Mouse (Mus musculus) embryonic facial prominence, embryonic 13.5 days (tissue): Measurements from ENCODE around the gene Srl. TPM values are rescaled to one million over a fixed set of nuclear protein-coding genes. Genes with fewer than 3 reads are reported as not detected.
"Not testable (repeated sequence)": the region's sequence is repeated elsewhere in the genome, so short reads cannot be mapped to it uniquely, and the experiment has no call there.

Experiments used
- ATAC-seq: fragments of 200-750 bp; cut with Nextera tagmentation; 2 replicates; pipeline ENCODE4 v1.8.0; 2017; ENCODE audit warnings: low read depth; ENCODE audit not compliant: insufficient number of reproducible peaks, insufficient read depth, low FRiP score, low TSS enrichment
- H3K27ac ChIP-seq: fragments of 300-500 bp; sonication (generic); 2 replicates; pipeline ENCODE4 v1.5.1; 2015; ENCODE audit warnings: moderate library complexity, mild to moderate bottlenecking, inconsistent platforms
- H3K27me3 ChIP-seq: fragments of 300-500 bp; sonication (generic); 2 replicates; pipeline ENCODE4 v1.6.1; 2015; ENCODE audit warnings: mild to moderate bottlenecking, inconsistent platforms
- H3K36me3 ChIP-seq: fragments of 300-500 bp; sonication (generic); 2 replicates; pipeline ENCODE4 v1.6.1; 2015; ENCODE audit warnings: mild to moderate bottlenecking, inconsistent platforms
- H3K4me1 ChIP-seq: fragments of 300-500 bp; sonication (generic); 2 replicates; pipeline ENCODE4 v1.6.1; 2015; ENCODE audit warnings: inconsistent platforms
- H3K4me2 ChIP-seq: fragments of 300-500 bp; sonication (generic); 2 replicates; pipeline ENCODE4 v1.6.1; 2015; ENCODE audit warnings: moderate library complexity, mild to moderate bottlenecking, inconsistent platforms
- H3K4me3 ChIP-seq: fragments of 300-500 bp; sonication (generic); 2 replicates; pipeline ENCODE4 v1.5.1; 2015; ENCODE audit warnings: mild to moderate bottlenecking, inconsistent platforms
- H3K9ac ChIP-seq: fragments of 300-500 bp; sonication (generic); 2 replicates; pipeline ENCODE4 v1.6.1; 2015; ENCODE audit warnings: mild to moderate bottlenecking, inconsistent platforms
- H3K9me3 ChIP-seq: fragments of 300-500 bp; sonication (generic); 2 replicates; pipeline ENCODE4 v1.6.1; 2016; ENCODE audit warnings: inconsistent platforms
- WGBS: fragments of 180-500 bp; shearing (Covaris S2); methylation state at CpG from one replicate; pipeline ENCODE4 v1.1.7; 2015; ENCODE audit warnings: mixed read lengths; 5-methylcytosine and 5-hydroxymethylcytosine counted together
- polyA plus RNA-seq: library from polyadenylated mRNA; unstranded; fragments of >200 nt; fragmentation: Nextera tagmentation; extraction: Ambion mirVana; gene quantifications from 2 replicates; pipeline ENCODE4 v1.2.1, GENCODE M21; 2015

Gene Srl
- polyA plus RNA-seq, 1 experiment from 2014 or later: 21.1 TPM

DNA sequence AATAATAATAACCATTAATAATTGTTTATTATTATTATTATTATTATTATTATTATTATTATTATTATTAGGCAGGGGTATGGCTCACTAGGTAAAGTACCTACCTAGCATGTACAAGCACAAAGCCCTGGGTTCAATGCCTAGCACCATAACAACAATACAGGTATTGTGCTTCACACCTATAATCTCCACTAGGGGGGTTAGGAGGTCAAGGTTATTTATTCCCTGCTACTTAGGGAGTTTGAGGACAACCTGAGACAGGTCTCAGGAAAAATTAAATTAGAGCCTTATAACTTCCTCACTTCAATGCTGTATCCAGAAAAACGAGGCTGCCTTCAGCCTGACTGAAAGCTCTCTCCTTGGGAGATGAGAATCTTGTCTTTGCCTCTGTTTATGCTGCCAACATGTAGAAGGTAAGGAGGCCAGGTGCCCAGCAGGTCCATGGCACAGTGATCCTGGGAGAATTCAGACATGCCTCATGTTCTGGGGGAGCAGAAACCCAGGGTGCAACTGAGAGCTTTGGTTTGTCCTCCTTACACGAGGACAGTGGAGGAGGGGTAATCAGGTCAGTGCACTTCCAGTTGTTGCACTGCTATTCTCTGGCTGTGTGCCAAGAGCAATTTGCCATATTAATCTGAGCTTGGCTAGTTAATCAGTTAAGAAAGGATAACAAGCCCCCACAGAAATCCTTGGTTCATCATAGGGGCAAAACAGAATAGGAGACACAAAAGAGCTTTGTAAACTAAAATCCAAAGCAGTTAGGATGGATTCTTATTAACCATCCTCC, 48.6 kb downstream of the Srl start:
- Histone ChIP-seq H3K4me2 (no peak overlapping the region), H3K36me3 (peaks cover 14% of the 10 kb centered on the region), H3K9ac (no peak overlapping the region), H3K27me3 (no peaks in the 10 kb centered on the region), H3K27ac (no peak overlapping the region), H3K9me3 (no peaks in the 10 kb centered on the region), H3K4me1 (peaks cover 10% of the 10 kb centered on the region), H3K4me3 (no peak overlapping the region)
- no peak for ATAC-seq
- WGBS: 56% methylated on average over 2 of the region's 2 CpGs

- Histone ChIP-seq H3K4me1 (peaks cover 10% of the 10 kb centered on the region), H3K27ac (0 out of 2 replicates have a peak overlapping the region, but pooled peaks have one; percentile 5), H3K4me2 (no peak overlapping the region), H3K27me3 (no peaks in the 10 kb centered on the region), H3K4me3 (no peak overlapping the region), H3K9ac (no peak overlapping the region), H3K9me3 (no peaks in the 10 kb centered on the region), H3K36me3 (peaks cover 36% of the 10 kb centered on the region)
- ATAC-seq: 0 out of 2 replicates have a peak, but pooled peaks have one; percentile 44
- 70% methylated on average over 11 of the region's 11 CpGs for WGBS
Observed at GRCm38 (mm10) chr16:4489114-4489624, 52.4 kb downstream of the Srl start.

- no peak overlapping the region for H3K27ac ChIP-seq
- no peak for ATAC-seq
- no peaks in the 10 kb centered on the region for H3K4me1 ChIP-seq
- no peak overlapping the region for H3K4me3 ChIP-seq
- H3K27me3 ChIP-seq: no peaks in the 10 kb centered on the region
- H3K36me3 ChIP-seq: peaks cover 35% of the 10 kb centered on the region
- no peak overlapping the region for H3K4me2 ChIP-seq
- WGBS: 75% methylated on average over 5 of the region's 5 CpGs
- H3K9me3 ChIP-seq: no peaks in the 10 kb centered on the region
- no peak overlapping the region for H3K9ac ChIP-seq
Observed at GRCm38 (mm10) chr16:4480616-4481265, 60.9 kb downstream of the Srl start.

- Histone ChIP-seq H3K9ac (no peak overlapping the region), H3K4me3 (no peak overlapping the region), H3K9me3 (no peaks in the 10 kb centered on the region), H3K4me2 (no peak overlapping the region), H3K36me3 (peaks cover 20% of the 10 kb centered on the region), H3K4me1 (peaks cover 10% of the 10 kb centered on the region), H3K27ac (no peak overlapping the region), H3K27me3 (no peaks in the 10 kb centered on the region)
- ATAC-seq: no peak
- 75% methylated on average over 10 of the region's 10 CpGs for WGBS
Observed at GRCm38 (mm10) chr16:4477591-4478215, 63.9 kb downstream of the Srl start.

- peak overlapping the region; percentile 61 for H3K4me3 ChIP-seq
- peaks cover 10% of the 10 kb centered on the region for H3K4me1 ChIP-seq
- H3K9me3 ChIP-seq: no peaks in the 10 kb centered on the region
- peak overlapping the region; percentile 85 for H3K9ac ChIP-seq
- H3K36me3 ChIP-seq: no peaks in the 10 kb centered on the region
- no peaks in the 10 kb centered on the region for H3K27me3 ChIP-seq
- 16% methylated on average over 42 of the region's 42 CpGs for WGBS
- peak overlapping the region; percentile 86 for H3K4me2 ChIP-seq
- ATAC-seq: peak; percentile 84
- peak overlapping the region; percentile 75 for H3K27ac ChIP-seq
Observed at GRCm38 (mm10) chr16:4474882-4475803, 66.5 kb downstream of the Srl start.

- 68% methylated on average over 10 of the region's 10 CpGs for WGBS
- Histone ChIP-seq H3K4me3 (peak overlapping the region; percentile 61), H3K4me2 (peak overlapping the region; percentile 86), H3K27ac (peak overlapping the region; percentile 75), H3K9ac (peak overlapping the region; percentile 85)
- not testable (repeated sequence) for H3K27me3 ChIP-seq, H3K36me3 ChIP-seq, H3K4me1 ChIP-seq, H3K9me3 ChIP-seq
- peak; percentile 16; the same call in 1 of the 2 replicates for ATAC-seq
Observed at GRCm38 (mm10) chr16:4474040-4474881, 67.4 kb downstream of the Srl start.

DNA sequence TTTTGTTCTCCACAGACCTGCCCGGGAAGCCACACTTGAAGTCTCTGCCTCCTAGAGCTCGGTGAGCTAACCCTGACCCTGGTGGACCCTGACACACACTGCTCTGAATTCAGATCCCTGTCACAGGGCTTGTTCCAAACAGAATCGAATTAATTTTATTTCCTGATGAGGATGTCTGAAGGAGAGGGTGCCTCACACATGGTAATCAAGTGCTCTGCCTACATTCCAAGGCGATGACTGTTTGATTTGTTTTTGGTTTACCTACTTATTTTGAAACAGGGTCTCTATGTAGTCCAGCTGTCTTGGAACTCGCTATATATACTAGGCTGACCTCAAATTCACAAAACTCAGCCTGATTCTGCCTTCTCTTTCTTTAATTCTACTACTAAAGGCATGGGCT, 68.4 kb downstream of the Srl start:
- Histone ChIP-seq H3K27me3 (no peaks in the 10 kb centered on the region), H3K4me3 (no peak overlapping the region), H3K9me3 (no peaks in the 10 kb centered on the region), H3K27ac (no peak overlapping the region), H3K4me1 (peaks cover 10% of the 10 kb centered on the region), H3K36me3 (no peaks in the 10 kb centered on the region), H3K4me2 (no peak overlapping the region), H3K9ac (no peak overlapping the region)
- no peak for ATAC-seq
- WGBS: 66% methylated on average over 5 of the region's 5 CpGs

GRCm38 (mm10) chr16:4472687-4473086, 68.9 kb downstream of the Srl start:
- H3K36me3 ChIP-seq: no peaks in the 10 kb centered on the region
- no peak overlapping the region for H3K9ac ChIP-seq
- no peak overlapping the region for H3K4me3 ChIP-seq
- H3K9me3 ChIP-seq: no peaks in the 10 kb centered on the region
- no peak overlapping the region for H3K27ac ChIP-seq
- no peaks in the 10 kb centered on the region for H3K27me3 ChIP-seq
- H3K4me1 ChIP-seq: peaks cover 10% of the 10 kb centered on the region
- ATAC-seq: no peak
- no peak overlapping the region for H3K4me2 ChIP-seq
- WGBS: 63% methylated on average over 3 of the region's 3 CpGs

GRCm38 (mm10) chr16:4469599-4470352, 71.8 kb downstream of the Srl start:
- Histone ChIP-seq H3K4me2 (no peak overlapping the region), H3K9ac (no peak overlapping the region), H3K27ac (no peak overlapping the region), H3K27me3 (no peaks in the 10 kb centered on the region), H3K36me3 (no peaks in the 10 kb centered on the region), H3K4me1 (peaks cover 6% of the 10 kb centered on the region), H3K4me3 (no peak overlapping the region), H3K9me3 (no peaks in the 10 kb centered on the region)
- WGBS: 68% methylated on average over 10 of the region's 10 CpGs
- ATAC-seq: no peak

DNA sequence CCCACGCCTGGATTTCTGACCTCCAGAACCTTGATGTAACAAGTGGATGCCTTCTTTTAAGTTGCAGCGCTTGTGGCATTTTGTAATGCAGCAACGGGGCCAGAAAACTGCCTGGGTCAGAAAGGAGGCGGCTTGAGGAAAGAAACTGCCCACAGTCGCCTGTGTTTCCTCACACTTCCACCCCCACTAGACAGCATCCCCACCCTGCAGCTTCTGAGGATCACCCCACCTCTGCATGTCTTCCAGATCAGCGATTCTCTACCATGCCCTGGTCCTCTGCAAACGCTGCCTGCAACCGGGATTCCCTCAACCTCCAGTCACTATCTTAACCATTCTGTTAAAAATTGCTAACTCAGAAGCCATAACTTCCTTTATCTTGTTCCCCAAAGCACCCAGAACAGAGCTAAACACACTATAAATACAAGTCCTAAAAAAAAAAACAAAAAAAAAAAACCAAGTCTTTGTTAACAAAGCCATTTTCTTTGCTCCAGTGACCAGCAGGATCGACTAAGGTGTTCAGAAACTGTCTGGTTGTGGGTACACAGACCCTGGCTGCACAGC, 77.0 kb downstream of the Srl start:
- Histone ChIP-seq H3K27me3 (no peaks in the 10 kb centered on the region), H3K9me3 (no peaks in the 10 kb centered on the region), H3K9ac (no peak overlapping the region), H3K36me3 (no peaks in the 10 kb centered on the region), H3K27ac (no peak overlapping the region), H3K4me2 (no peak overlapping the region), H3K4me3 (no peak overlapping the region), H3K4me1 (no peaks in the 10 kb centered on the region)
- no peak for ATAC-seq
- WGBS: 83% methylated on average over 9 of the region's 9 CpGs
